Mouse (Mus musculus) limb, embryonic 10.5 days (tissue): Measurements from ENCODE around the gene Akap8. TPM values are rescaled to one million over a fixed set of nuclear protein-coding genes. Genes with fewer than 3 reads are reported as not detected.

ENCODE experiments used
- DNase-seq: peaks from one replicate; pipeline ENCODE4 v3.0.0-alpha.2; 2017; ENCODE audit warnings: low spot score
- H3K27ac ChIP-seq: fragments of 300-500 bp; sonication (generic); 2 replicates; pipeline ENCODE4 v1.5.1; 2016; ENCODE audit warnings: mild to moderate bottlenecking
- H3K27me3 ChIP-seq: fragments of 300-500 bp; sonication (generic); 2 replicates; pipeline ENCODE4 v1.6.1; 2016; ENCODE audit warnings: low read depth, mild to moderate bottlenecking; ENCODE audit not compliant: poor library complexity, severe bottlenecking
- H3K36me3 ChIP-seq: fragments of 300-500 bp; sonication (generic); 2 replicates; pipeline ENCODE4 v1.6.1; 2016; ENCODE audit warnings: mild to moderate bottlenecking, moderate library complexity
- H3K4me1 ChIP-seq: fragments of 300-500 bp; sonication (generic); 2 replicates; pipeline ENCODE4 v1.6.1; 2016
- H3K4me3 ChIP-seq: fragments of 300-500 bp; sonication (generic); 2 replicates; pipeline ENCODE4 v1.5.1; 2016; ENCODE audit warnings: mild to moderate bottlenecking, moderate library complexity
- H3K9me3 ChIP-seq: fragments of 300-500 bp; sonication (generic); replicated peaks from 2 replicates; pipeline ENCODE4 v1.6.1; 2016; ENCODE audit warnings: mild to moderate bottlenecking
- WGBS: fragments of 180-500 bp; shearing (Covaris S2); methylation state at CpG from one replicate; pipeline ENCODE4 v1.1.7; 2016; 5-methylcytosine and 5-hydroxymethylcytosine counted together
- polyA plus RNA-seq: library from polyadenylated mRNA; unstranded; fragments of >200 nt; fragmentation: Nextera tagmentation; extraction: Ambion mirVana; gene quantifications from 2 replicates; pipeline ENCODE4 v1.2.1, GENCODE M21; 2016

The Akap8 gene
- polyA plus RNA-seq, 1 experiment from 2014 or later, result 157 TPM

DNA sequence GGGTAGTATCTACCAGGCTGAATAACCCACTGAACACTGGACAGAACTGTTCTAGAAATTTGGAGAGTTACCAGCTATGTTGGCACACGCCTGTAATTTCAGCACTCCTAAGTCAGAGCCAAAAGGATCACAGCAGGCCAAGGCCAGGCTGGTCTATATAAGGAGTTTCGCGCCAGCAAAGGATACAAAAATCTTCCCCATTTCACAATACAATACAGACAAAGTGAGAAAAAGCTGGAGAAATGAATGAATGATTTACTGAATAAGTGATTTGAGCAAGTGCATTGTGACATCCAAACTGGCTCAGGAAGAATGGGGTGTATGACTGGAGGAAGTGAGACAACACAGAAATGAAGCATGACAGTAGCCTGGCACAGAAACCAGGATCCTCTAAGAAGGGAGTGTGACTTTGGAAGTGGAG, 52.5 kb downstream of the Akap8 start:
- DNase-seq, result no peak
- Histone ChIP-seq H3K4me3 (no peak overlapping the region), H3K27me3 (no peaks in the 10 kb centered on the region), H3K36me3 (peaks cover 32% of the 10 kb centered on the region), H3K4me1 (no peaks in the 10 kb centered on the region), H3K27ac (no peak overlapping the region), H3K9me3 (no peaks in the 10 kb centered on the region)
- 90% methylated on average over 3 of the region's 3 CpGs for WGBS

DNA sequence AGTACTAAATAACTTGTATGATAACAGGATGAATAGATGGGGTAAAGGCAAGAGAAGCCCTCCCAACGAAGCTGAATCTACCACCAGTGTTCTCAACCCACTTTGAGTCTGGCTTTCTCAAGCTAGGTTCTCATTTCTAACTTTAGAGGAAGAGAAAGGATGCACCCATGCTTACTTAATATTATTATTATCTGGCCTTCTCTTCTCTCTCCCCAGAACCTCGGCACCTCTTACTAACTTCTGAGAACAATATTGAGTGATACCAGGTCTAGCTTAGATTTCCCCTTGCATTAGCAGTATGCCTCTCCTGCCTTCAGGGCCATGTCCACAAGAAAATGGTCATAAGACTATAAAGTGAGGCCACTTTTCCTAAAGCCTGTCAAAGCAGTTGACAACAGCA, 52.9 kb downstream of the Akap8 start:
- no peaks in the 10 kb centered on the region for H3K27me3 ChIP-seq
- H3K4me1 ChIP-seq, result no peaks in the 10 kb centered on the region
- 83% methylated on average over 2 of the region's 2 CpGs for whole genome bisulfite sequencing
- no peak overlapping the region for H3K27ac ChIP-seq
- H3K36me3 ChIP-seq, result peaks cover 32% of the 10 kb centered on the region
- no peak overlapping the region for H3K4me3 ChIP-seq
- H3K9me3 ChIP-seq, result no peaks in the 10 kb centered on the region
- no peak for DNase-seq

DNA sequence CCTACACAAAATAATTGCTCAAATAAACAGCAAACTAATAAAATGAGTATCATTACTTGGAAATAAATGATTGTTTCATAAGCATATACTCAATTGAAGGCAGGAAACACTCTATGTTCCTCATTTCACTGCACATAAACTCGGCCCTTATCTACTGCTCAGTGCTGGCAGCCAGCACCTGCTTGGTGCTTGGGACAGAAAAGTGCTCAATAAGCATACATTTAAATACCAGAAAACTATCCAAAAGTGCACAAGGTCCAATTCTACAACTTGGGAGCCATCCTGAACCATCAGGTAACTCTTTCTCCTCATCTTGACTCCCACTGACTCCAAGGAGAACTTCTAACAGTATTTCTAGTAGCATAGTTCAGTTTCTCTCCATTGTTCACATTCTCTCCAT, 53.4 kb downstream of the Akap8 start:
- Histone ChIP-seq H3K27ac (no peak overlapping the region), H3K36me3 (peaks cover 35% of the 10 kb centered on the region), H3K4me1 (no peaks in the 10 kb centered on the region), H3K27me3 (no peaks in the 10 kb centered on the region), H3K9me3 (no peaks in the 10 kb centered on the region), H3K4me3 (no peak overlapping the region)
- WGBS, result 91% methylated on average over 1 of the region's 1 CpGs
- DNase-seq, result no peak

DNA sequence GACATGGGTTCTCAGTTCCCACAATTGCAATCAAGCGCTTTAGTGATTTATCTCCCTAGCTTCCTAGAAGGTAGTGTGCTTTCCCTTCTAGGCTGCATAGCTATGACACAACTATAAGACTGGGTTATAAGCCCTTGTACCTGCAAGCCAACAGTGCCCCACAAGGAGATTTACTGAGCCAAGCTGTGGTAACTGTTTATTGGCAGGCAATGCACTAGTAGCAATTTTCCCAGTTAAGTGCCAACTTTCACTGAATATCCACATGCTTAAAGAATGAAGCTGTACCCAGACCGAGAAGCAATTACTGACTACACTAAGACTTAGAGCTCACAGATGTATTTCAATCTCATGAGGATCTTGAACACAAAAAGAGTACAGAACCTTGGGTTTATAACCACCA, 57.4 kb downstream of the Akap8 start:
- WGBS, result 93% methylated on average over 2 of the region's 2 CpGs
- Histone ChIP-seq H3K27me3 (no peaks in the 10 kb centered on the region), H3K4me1 (no peaks in the 10 kb centered on the region), H3K4me3 (no peak overlapping the region), H3K36me3 (peaks cover 36% of the 10 kb centered on the region), H3K27ac (no peak overlapping the region), H3K9me3 (no peaks in the 10 kb centered on the region)
- no peak for DNase-seq

- no peak overlapping the region for H3K27ac ChIP-seq
- H3K4me3 ChIP-seq, result no peak overlapping the region
- 0 out of 2 replicates have a peak, but pooled peaks cover under 1% of the 10 kb centered on the region for H3K4me1 ChIP-seq
- H3K9me3 ChIP-seq, result no peaks in the 10 kb centered on the region
- no peak for DNase-seq
- no peaks in the 10 kb centered on the region for H3K27me3 ChIP-seq
- 94% methylated on average over 8 of the region's 8 CpGs for WGBS
- peaks cover 32% of the 10 kb centered on the region for H3K36me3 ChIP-seq
Observed at GRCm38 (mm10) chr17:32262831-32263559, 58.0 kb downstream of the Akap8 start.

- no peaks in the 10 kb centered on the region for H3K9me3 ChIP-seq
- 0 out of 2 replicates have a peak, but pooled peaks cover 4% of the 10 kb centered on the region for H3K4me1 ChIP-seq
- H3K36me3 ChIP-seq, result peaks cover 21% of the 10 kb centered on the region; the same call in 1 of the 2 replicates
- no peak overlapping the region for H3K27ac ChIP-seq
- no peak overlapping the region for H3K4me3 ChIP-seq
- H3K27me3 ChIP-seq, result no peaks in the 10 kb centered on the region
- DNase-seq, result no peak
- WGBS, result 98% methylated on average over 2 of the region's 2 CpGs
Observed at GRCm38 (mm10) chr17:32258869-32259268, 62.2 kb downstream of the Akap8 start.

- H3K36me3 ChIP-seq, result peaks cover 23% of the 10 kb centered on the region
- 89% methylated on average over 6 of the region's 6 CpGs for WGBS
- H3K27ac ChIP-seq, result no peak overlapping the region
- H3K9me3 ChIP-seq, result no peaks in the 10 kb centered on the region
- no peaks in the 10 kb centered on the region for H3K27me3 ChIP-seq
- H3K4me3 ChIP-seq, result no peak overlapping the region
- H3K4me1 ChIP-seq, result 0 out of 2 replicates have a peak, but pooled peaks cover 4% of the 10 kb centered on the region
- DNase-seq, result no peak
Observed at GRCm38 (mm10) chr17:32257944-32258343, 63.1 kb downstream of the Akap8 start.

GRCm38 (mm10) chr17:32257452-32257851, 63.6 kb downstream of the Akap8 start:
- Histone ChIP-seq H3K27ac (no peak overlapping the region), H3K4me1 (0 out of 2 replicates have a peak, but pooled peaks cover 4% of the 10 kb centered on the region), H3K9me3 (no peaks in the 10 kb centered on the region), H3K4me3 (no peak overlapping the region), H3K27me3 (no peaks in the 10 kb centered on the region), H3K36me3 (peaks cover 27% of the 10 kb centered on the region)
- WGBS, result 92% methylated on average over 2 of the region's 2 CpGs
- no peak for DNase-seq

DNA sequence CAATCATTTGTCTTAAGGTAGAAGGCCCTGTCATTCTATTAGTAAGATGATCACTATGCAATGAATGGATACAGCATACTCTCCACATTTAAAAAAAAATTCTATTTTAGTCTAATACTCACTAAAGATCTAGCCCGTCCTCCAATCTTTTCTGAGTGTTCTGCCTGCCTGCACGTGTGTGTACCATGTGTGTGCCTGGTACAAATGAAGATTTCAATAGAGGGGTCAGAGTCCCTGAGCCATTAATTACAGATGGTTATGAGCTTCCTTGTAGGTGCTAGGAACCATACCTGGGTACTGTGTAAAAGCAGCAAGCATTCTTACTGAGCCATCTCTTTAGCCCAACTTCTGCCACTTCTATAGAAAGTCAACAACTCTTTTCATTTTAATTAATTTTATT, 64.1 kb downstream of the Akap8 start:
- Histone ChIP-seq H3K4me3 (no peak overlapping the region), H3K27ac (no peak overlapping the region), H3K36me3 (peaks cover 28% of the 10 kb centered on the region), H3K27me3 (no peaks in the 10 kb centered on the region), H3K9me3 (no peaks in the 10 kb centered on the region), H3K4me1 (0 out of 2 replicates have a peak, but pooled peaks cover 4% of the 10 kb centered on the region)
- WGBS, result 77% methylated on average over 2 of the region's 2 CpGs
- no peak for DNase-seq

Other genes starting within 250 kb of the Akap8 start
- gene Notch3, start 154.4 kb downstream of the Akap8 start, polyA plus RNA-seq, result 23.8 and 32.1 TPM in 2 replicates
- 0.11 TPM in 1 of 2 replicates, not detected in the other for gene Ephx3, start 131.7 kb downstream of the Akap8 start, polyA plus RNA-seq
- 132 and 134 TPM in 2 replicates for gene Brd4, start 36.5 kb downstream of the Akap8 start, polyA plus RNA-seq
- gene Akap8l, start 29.4 kb upstream of the Akap8 start, polyA plus RNA-seq, result 84.7 and 106 TPM in 2 replicates
- gene Wiz, start 68.2 kb upstream of the Akap8 start, polyA plus RNA-seq, result 36.7 and 37.2 TPM in 2 replicates
- gene Rasal3, start 82.3 kb upstream of the Akap8 start, polyA plus RNA-seq, result 0.33 and 0.53 TPM in 2 replicates
- not detected in 2 replicates for gene Pglyrp2, start 102.9 kb upstream of the Akap8 start, polyA plus RNA-seq
- gene Cyp4f39, start 131.5 kb upstream of the Akap8 start, polyA plus RNA-seq, result not detected in 2 replicates
- gene Cyp4f17, start 184.8 kb upstream of the Akap8 start, polyA plus RNA-seq, result 5.6 and 9.2 TPM in 2 replicates
- gene Cyp4f16, start 215.3 kb upstream of the Akap8 start, polyA plus RNA-seq, result 13.4 and 19.2 TPM in 2 replicates